Mouse (Mus musculus) stomach, postnatal 0 days (tissue): ENCODE results near the gene Sat2.

Experiments used
- CTCF ChIP-seq: IDR thresholded peaks from 2 replicates; pipeline ENCODE4 v1.5.1; 2016; ENCODE audit warnings: antibody characterized with exemption, low read depth, mild to moderate bottlenecking, moderate library complexity
- EP300 ChIP-seq: optimal IDR thresholded peaks from 2 replicates; pipeline ENCODE3; 2016; ENCODE audit warnings: antibody characterized with exemption

DNA sequence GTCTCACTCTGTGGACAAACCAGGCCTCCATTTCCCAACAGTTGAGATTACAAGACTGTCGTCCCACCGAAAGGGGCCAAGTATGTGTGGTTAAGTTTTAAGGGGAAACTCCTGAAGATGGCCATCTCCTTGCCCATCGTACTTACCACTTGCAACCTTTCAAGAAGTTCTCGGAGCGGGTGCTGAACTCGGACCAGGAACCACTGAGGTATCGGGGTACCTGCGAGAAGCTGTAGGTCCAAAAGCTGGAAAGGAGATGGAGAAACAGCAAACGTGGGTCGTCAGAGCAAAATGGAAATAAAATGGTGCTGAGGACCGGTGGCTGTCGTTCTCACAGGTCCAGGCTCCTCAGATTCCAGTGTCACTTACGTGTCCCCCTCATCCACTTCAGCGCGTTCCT lies 43.5 kb upstream of the Sat2 start:
- TF ChIP-seq CTCF (no peak), EP300 (no peak)
